Mouse (Mus musculus) myocyte (in vitro differentiated cells): ENCODE measurements around the gene Gabbr2.

Experiments used
- CEBPB ChIP-seq: IDR thresholded peaks from 2 replicates; pipeline ENCODE4 v1.6.1; 2011; ENCODE audit warnings: mild to moderate bottlenecking, moderate library complexity; ENCODE audit not compliant: poor library complexity, insufficient read depth, severe bottlenecking
- E2F4 ChIP-seq: IDR thresholded peaks from one replicate; pipeline ENCODE4 v1.6.1; 2011; ENCODE audit warnings: mild to moderate bottlenecking, control low read depth, moderate library complexity; ENCODE audit not compliant: insufficient read depth
- MAX ChIP-seq: IDR thresholded peaks from one replicate; pipeline ENCODE4 v1.6.1; 2011; ENCODE audit warnings: low read depth, mild to moderate bottlenecking, control low read depth
- POLR2A ChIP-seq: IDR thresholded peaks from one replicate; pipeline ENCODE4 v1.6.1; 2011; ENCODE audit warnings: low read depth, mild to moderate bottlenecking, control low read depth, moderate library complexity; ENCODE audit not compliant: insufficient read length
- TCF12 ChIP-seq: IDR thresholded peaks from one replicate; pipeline ENCODE4 v1.6.1; 2011; ENCODE audit warnings: mild to moderate bottlenecking, control low read depth; ENCODE audit not compliant: poor library complexity, insufficient read depth, severe bottlenecking
- TCF3 ChIP-seq: IDR thresholded peaks from one replicate; pipeline ENCODE4 v1.6.1; 2011; ENCODE audit warnings: low read depth, control low read depth; ENCODE audit not compliant: insufficient read length
- USF1 ChIP-seq: IDR thresholded peaks from one replicate; pipeline ENCODE4 v1.6.1; 2011; ENCODE audit warnings: low read depth, mild to moderate bottlenecking, control low read depth, moderate library complexity

DNA sequence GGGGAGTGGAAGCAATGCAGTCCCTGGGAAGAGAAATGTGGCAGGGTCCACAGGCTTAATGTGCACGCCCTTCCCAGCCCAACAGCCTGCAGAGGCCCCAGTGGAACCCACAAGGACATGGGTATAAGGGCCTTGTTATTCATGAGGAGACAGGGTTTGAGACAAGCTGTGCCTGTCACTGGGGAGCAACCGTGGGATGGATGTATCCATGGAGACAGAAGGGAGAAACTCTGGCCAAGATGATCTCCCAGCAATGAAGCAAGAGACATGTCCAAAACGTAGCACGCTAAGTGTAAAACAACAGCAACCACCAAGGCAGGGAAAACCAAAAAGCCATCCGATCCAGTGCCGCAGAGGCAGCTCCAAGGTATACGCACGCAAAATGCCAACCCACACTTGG, 246.1 kb downstream of the Gabbr2 start:
- no peak for TF ChIP-seq TCF12
- no peak for TF ChIP-seq E2F4
- TF ChIP-seq POLR2A: no peak
- TF ChIP-seq CEBPB: no peak
- TF ChIP-seq MAX: no peak
- no peak for TF ChIP-seq USF1
- no peak for TF ChIP-seq TCF3
